Mouse (Mus musculus): ENCODE results near the gene Foxn3.

- TF ChIP-seq CTCF (IDR thresholded peaks at IDR 0.05; ENCODE audit: borderline replicate concordance, control insufficient read depth, extremely low read depth, insufficient read depth, low read length, poor library complexity) (no peak), POLR2A (IDR thresholded peaks at IDR 0.05; ENCODE audit: control insufficient read depth, extremely low read depth, insufficient read depth, low read length, poor library complexity) (no peak)
Measured at GRCm38 (mm10) chr12:99558476-99558875, 4.9 kb downstream of the Foxn3 start.

Data from thymus, adult 2 months (tissue).